Comparison of ENCODE assay signal across 8 mouse cellular contexts in genomic region chr13:48027775-48028489, GRCm38 (mm10).
DNase-seq lines count a peak whose midpoint lies in the region; ATAC-seq lines count a peak whose summit lies in the region.
"Had no signal": no experiment of that assay in that cellular context is flagged by ENCODE, and none has a peak within 500 bp of the region (broad histone marks: within the 10 kb centered on the region; RNA-seq: fewer than 3 reads in every experiment).

No protein-coding gene starts in this region.

- 28% methylated on average over 7 of the region's 7 CpGs for WGBS in heart, embryonic 16.5 days

- H3K36me3 ChIP-seq in heart, embryonic 16.5 days (ENCODE audit: control insufficient read depth, insufficient read depth): no peaks in the 10 kb centered on the region
- H3K36me3 ChIP-seq: limb, embryonic 12.5 days had no signal

- no peak overlapping the region for H3K9ac ChIP-seq in heart, embryonic 16.5 days (ENCODE audit: low read length)
- H3K9ac ChIP-seq: limb, embryonic 12.5 days had no signal

- H3K27ac ChIP-seq in heart, embryonic 16.5 days (ENCODE audit: low read length): no peak overlapping the region
- H3K27ac ChIP-seq: limb, embryonic 12.5 days had no signal

- no peaks in the 10 kb centered on the region for H3K27me3 ChIP-seq in heart, embryonic 16.5 days (ENCODE audit: control insufficient read depth, insufficient read depth, low read length)
- H3K27me3 ChIP-seq: limb, embryonic 12.5 days had no signal

- peak; percentile 23 for DNase-seq in urinary bladder, postnatal 25 days (ENCODE audit: low spot score)
- no peak for DNase-seq in urinary bladder, adult 2 months (ENCODE audit: low spot score)
- peak; percentile 87 for DNase-seq in fat pad, adult 2 months (ENCODE audit: extremely low read depth, low read depth, low spot score)
- DNase-seq in left cerebral cortex, adult 8-10 months (ENCODE audit: low spot score in 2 of 2): peak; percentile 36 to 69
- DNase-seq in retina, postnatal 7 days (ENCODE audit: low read depth, low spot score): peak; percentile 43

- no peaks in the 10 kb centered on the region for H3K9me3 ChIP-seq in heart, embryonic 16.5 days (replicated peaks; ENCODE audit: control insufficient read depth, low read length)
- H3K9me3 ChIP-seq: limb, embryonic 12.5 days had no signal

- 0 out of 2 replicates have a peak, but pooled peaks have one; percentile 28 for ATAC-seq in heart, embryonic 16.5 days (replicated peaks; ENCODE audit: extremely low read depth, insufficient read depth, low FRiP score)
- ATAC-seq in monocyte, adult 5-6 weeks (replicated peaks; ENCODE audit: insufficient number of reproducible peaks, low FRiP score, low TSS enrichment, poor library complexity, severe bottlenecking): no peak

- H3K4me1 ChIP-seq in heart, embryonic 16.5 days (ENCODE audit: control insufficient read depth, insufficient read depth, low read length): peaks cover 6% of the 10 kb centered on the region
- H3K4me1 ChIP-seq: limb, embryonic 12.5 days had no signal

- H3K4me3 ChIP-seq in heart, embryonic 16.5 days (ENCODE audit: low read length): no peak overlapping the region
- H3K4me3 ChIP-seq: limb, embryonic 12.5 days had no signal

- H3K4me2 ChIP-seq in heart, embryonic 16.5 days (ENCODE audit: low read depth, low read length): peak overlapping the region; percentile 25; the same call in 1 of the 2 replicates
- H3K4me2 ChIP-seq: limb, embryonic 12.5 days had no signal
